Mouse (Mus musculus) lung, postnatal 25 days (tissue): ENCODE data around the gene 2410002F23Rik.
"Not testable (repeated sequence)": the region's sequence is repeated elsewhere in the genome, so short reads cannot be mapped to it uniquely, and the experiment has no call there.

Source experiments
- DNase-seq: peaks from one replicate; pipeline ENCODE4 v3.0.0; 2022; ENCODE audit warnings: low spot score

2410002F23Rik gene

GRCm38 (mm10) chr7:44262791-44263643, 16.5 kb downstream of the 2410002F23Rik start:
- DNase-seq = peak; percentile 94

- no peak for DNase-seq
Measured at GRCm38 (mm10) chr7:44268117-44268516, 21.6 kb downstream of the 2410002F23Rik start.

GRCm38 (mm10) chr7:44269397-44269796, 22.9 kb downstream of the 2410002F23Rik start:
- DNase-seq = no peak

GRCm38 (mm10) chr7:44271309-44271708, 24.8 kb downstream of the 2410002F23Rik start:
- no peak for DNase-seq

GRCm38 (mm10) chr7:44272546-44272945, 26.0 kb downstream of the 2410002F23Rik start:
- no peak for DNase-seq

GRCm38 (mm10) chr7:44273446-44273845, 26.9 kb downstream of the 2410002F23Rik start:
- no peak for DNase-seq

GRCm38 (mm10) chr7:44274096-44274495, 27.6 kb downstream of the 2410002F23Rik start:
- no peak for DNase-seq

- no peak for DNase-seq
Measured at GRCm38 (mm10) chr7:44275546-44275945, 29.0 kb downstream of the 2410002F23Rik start.

GRCm38 (mm10) chr7:44276461-44277249, 30.1 kb downstream of the 2410002F23Rik start:
- DNase-seq = no peak

GRCm38 (mm10) chr7:44277250-44277622, 30.7 kb downstream of the 2410002F23Rik start:
- DNase-seq = peak; percentile 16

GRCm38 (mm10) chr7:44280959-44281358, 34.4 kb downstream of the 2410002F23Rik start:
- no peak for DNase-seq

GRCm38 (mm10) chr7:44281586-44281985, 35.1 kb downstream of the 2410002F23Rik start:
- no peak for DNase-seq

- DNase-seq = peak; percentile 14
Measured at GRCm38 (mm10) chr7:44287760-44288159, 41.2 kb downstream of the 2410002F23Rik start.

GRCm38 (mm10) chr7:44290986-44291385, 44.5 kb downstream of the 2410002F23Rik start:
- no peak for DNase-seq

- no peak for DNase-seq
Measured at GRCm38 (mm10) chr7:44291418-44291817, 44.9 kb downstream of the 2410002F23Rik start.

GRCm38 (mm10) chr7:44297501-44297900, 51.0 kb downstream of the 2410002F23Rik start:
- DNase-seq = not testable (repeated sequence)
